22 mouse cellular contexts compared by ENCODE assay signal in the genomic region with DNA sequence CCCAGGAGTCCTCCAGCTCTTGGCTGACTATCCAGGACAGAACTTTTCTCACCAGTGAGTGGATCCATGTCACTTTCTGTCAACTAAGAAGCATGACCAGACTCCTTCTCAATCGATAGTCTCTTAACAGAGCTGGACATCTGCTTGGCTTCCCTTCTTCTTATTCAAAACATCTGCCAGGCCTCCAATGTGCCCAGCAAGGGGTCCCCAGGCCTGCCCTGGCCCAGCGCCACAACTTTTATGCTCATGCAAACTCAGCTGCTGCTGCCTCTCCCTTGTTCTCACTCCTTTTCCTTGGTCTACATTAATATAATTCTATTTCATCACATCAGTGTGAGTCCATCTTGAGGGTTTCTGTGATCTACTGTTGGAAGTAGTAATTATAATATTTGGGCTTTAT.
DNase-seq lines count a peak whose midpoint lies in the region; ATAC-seq and TF ChIP-seq lines count a peak whose summit lies in the region.
"Had no signal": no experiment of that assay in that cellular context is flagged by ENCODE, and none has a peak within 500 bp of the region (broad histone marks: within the 10 kb centered on the region; RNA-seq: fewer than 3 reads in every experiment).

No protein-coding gene starts in this region.

- H3K4me2 ChIP-seq in embryonic facial prominence, embryonic 14.5 days (ENCODE audit: low read depth, low read length), result no peak overlapping the region
- no peak overlapping the region for H3K4me2 ChIP-seq in hindbrain, postnatal 0 days (ENCODE audit: low read depth, low read length)
- no peak overlapping the region for H3K4me2 ChIP-seq in hindbrain, embryonic 11.5 days (replicated peaks; ENCODE audit: low read depth, low read length)
- H3K4me2 ChIP-seq in midbrain, postnatal 0 days (ENCODE audit: low read depth, low read length, poor library complexity, severe bottlenecking), result no peak overlapping the region
- no peak overlapping the region for H3K4me2 ChIP-seq in midbrain, embryonic 13.5 days (replicated peaks)
- H3K4me2 ChIP-seq: embryonic facial prominence, embryonic 13.5 days; forebrain, embryonic 13.5 days; forebrain, embryonic 15.5 days had no signal

- no peaks in the 10 kb centered on the region for H3K27me3 ChIP-seq in embryonic facial prominence, embryonic 14.5 days (replicated peaks; ENCODE audit: control insufficient read depth, insufficient read depth, low read length)
- no peaks in the 10 kb centered on the region for H3K27me3 ChIP-seq in embryonic facial prominence, embryonic 10.5 days (replicated peaks; ENCODE audit: low read depth, poor library complexity, severe bottlenecking)
- no peaks in the 10 kb centered on the region for H3K27me3 ChIP-seq in hindbrain, postnatal 0 days (ENCODE audit: insufficient read depth, low read length)
- no peaks in the 10 kb centered on the region for H3K27me3 ChIP-seq in hindbrain, embryonic 11.5 days (ENCODE audit: control insufficient read depth, insufficient read depth, low read length)
- H3K27me3 ChIP-seq in midbrain, postnatal 0 days (ENCODE audit: insufficient read depth, low read length), result no peaks in the 10 kb centered on the region
- no peaks in the 10 kb centered on the region for H3K27me3 ChIP-seq in midbrain, embryonic 13.5 days
- H3K27me3 ChIP-seq: embryonic facial prominence, embryonic 13.5 days; forebrain, embryonic 13.5 days; forebrain, embryonic 15.5 days; Patski had no signal

- DNase-seq in cerebellum, postnatal 10 days, result peak; percentile 77 to 85
- DNase-seq in cerebellum, adult 9-11 months, result no peak
- DNase-seq in embryonic facial prominence, embryonic 14.5 days (ENCODE audit: low spot score), result peak; percentile 49
- DNase-seq in embryonic facial prominence, embryonic 10.5 days (ENCODE audit: low spot score), result no peak
- DNase-seq in hindbrain, postnatal 0 days (ENCODE audit: low spot score), result peak; percentile 57
- DNase-seq in hindbrain, embryonic 11.5 days (ENCODE audit: low spot score), result no peak
- DNase-seq in midbrain, postnatal 0 days (ENCODE audit: low spot score), result peak; percentile 37
- DNase-seq: adrenal gland, adult 8-10 months; adrenal gland, postnatal 14 days; adrenal gland, postnatal 36 days; B cell, adult 2 months; cerebellum, adult 18-20 months; cerebellum, adult 8-10 months; forebrain, postnatal 0 days had no signal

- WGBS in embryonic facial prominence, embryonic 14.5 days, result 50% methylated on average over 2 of the region's 2 CpGs
- 51% methylated on average over 2 of the region's 2 CpGs for WGBS in embryonic facial prominence, embryonic 10.5 days
- WGBS in hindbrain, postnatal 0 days, result 29% methylated on average over 2 of the region's 2 CpGs
- 63% methylated on average over 2 of the region's 2 CpGs for WGBS in hindbrain, embryonic 11.5 days
- WGBS in midbrain, postnatal 0 days, result 46% methylated on average over 2 of the region's 2 CpGs
- 56% methylated on average over 2 of the region's 2 CpGs for WGBS in midbrain, embryonic 13.5 days

- H3K27ac ChIP-seq in embryonic facial prominence, embryonic 14.5 days (replicated peaks; ENCODE audit: low read depth, low read length), result no peak overlapping the region
- no peak overlapping the region for H3K27ac ChIP-seq in embryonic facial prominence, embryonic 10.5 days (replicated peaks)
- no peak overlapping the region for H3K27ac ChIP-seq in hindbrain, postnatal 0 days
- no peak overlapping the region for H3K27ac ChIP-seq in hindbrain, embryonic 11.5 days (ENCODE audit: low read depth, low read length)
- no peak overlapping the region for H3K27ac ChIP-seq in midbrain, postnatal 0 days (ENCODE audit: low read depth, low read length)
- H3K27ac ChIP-seq in midbrain, embryonic 13.5 days, result no peak overlapping the region
- H3K27ac ChIP-seq: embryonic facial prominence, embryonic 13.5 days; forebrain, embryonic 13.5 days; forebrain, embryonic 15.5 days had no signal

- no peak for ATAC-seq in embryonic facial prominence, embryonic 14.5 days (ENCODE audit: low read depth)
- no peak for ATAC-seq in hindbrain, postnatal 0 days
- ATAC-seq in hindbrain, embryonic 11.5 days (ENCODE audit: low FRiP score), result no peak
- ATAC-seq in midbrain, postnatal 0 days (ENCODE audit: low FRiP score), result no peak
- no peak for ATAC-seq in midbrain, embryonic 13.5 days
- ATAC-seq: activated CD4-positive, CD25-positive, alpha-beta regulatory T cell, adult 4 months; CD4-positive, CD25-positive, alpha-beta regulatory T cell, adult 4 months; forebrain, embryonic 13.5 days; forebrain, embryonic 15.5 days; forebrain, postnatal 0 days; Patski had no signal

- no peak overlapping the region for H3K4me3 ChIP-seq in embryonic facial prominence, embryonic 14.5 days (ENCODE audit: low read depth, low read length)
- no peak overlapping the region for H3K4me3 ChIP-seq in embryonic facial prominence, embryonic 10.5 days
- H3K4me3 ChIP-seq in hindbrain, postnatal 0 days (ENCODE audit: low read length), result no peak overlapping the region
- H3K4me3 ChIP-seq in hindbrain, embryonic 11.5 days (ENCODE audit: low read depth, low read length), result no peak overlapping the region
- H3K4me3 ChIP-seq in midbrain, postnatal 0 days (ENCODE audit: low read depth, low read length), result no peak overlapping the region
- no peak overlapping the region for H3K4me3 ChIP-seq in midbrain, embryonic 13.5 days (replicated peaks)
- H3K4me3 ChIP-seq: embryonic facial prominence, embryonic 13.5 days; forebrain, embryonic 13.5 days; forebrain, embryonic 15.5 days had no signal

- no peaks in the 10 kb centered on the region for H3K9me3 ChIP-seq in embryonic facial prominence, embryonic 14.5 days (ENCODE audit: control insufficient read depth, low read length)
- H3K9me3 ChIP-seq in embryonic facial prominence, embryonic 10.5 days, result no peaks in the 10 kb centered on the region
- H3K9me3 ChIP-seq in hindbrain, postnatal 0 days (ENCODE audit: low read length), result no peaks in the 10 kb centered on the region
- no peaks in the 10 kb centered on the region for H3K9me3 ChIP-seq in hindbrain, embryonic 11.5 days (ENCODE audit: control insufficient read depth, low read length)
- no peaks in the 10 kb centered on the region for H3K9me3 ChIP-seq in midbrain, postnatal 0 days (ENCODE audit: low read length)
- no peaks in the 10 kb centered on the region for H3K9me3 ChIP-seq in midbrain, embryonic 13.5 days
- H3K9me3 ChIP-seq: embryonic facial prominence, embryonic 13.5 days; forebrain, embryonic 13.5 days; forebrain, embryonic 15.5 days; G1E had no signal

- H3K4me1 ChIP-seq in embryonic facial prominence, embryonic 14.5 days (ENCODE audit: control insufficient read depth, insufficient read depth, low read length), result no peaks in the 10 kb centered on the region
- no peaks in the 10 kb centered on the region for H3K4me1 ChIP-seq in embryonic facial prominence, embryonic 10.5 days
- H3K4me1 ChIP-seq in hindbrain, postnatal 0 days (ENCODE audit: insufficient read depth, low read length), result peaks cover 4% of the 10 kb centered on the region; the same call in 1 of the 2 replicates
- H3K4me1 ChIP-seq in hindbrain, embryonic 11.5 days (replicated peaks; ENCODE audit: control insufficient read depth, insufficient read depth, low read length), result no peaks in the 10 kb centered on the region
- H3K4me1 ChIP-seq in midbrain, postnatal 0 days (ENCODE audit: insufficient read depth, low read length), result no peaks in the 10 kb centered on the region
- 0 out of 2 replicates have a peak, but pooled peaks cover 8% of the 10 kb centered on the region for H3K4me1 ChIP-seq in midbrain, embryonic 13.5 days (replicated peaks)
- H3K4me1 ChIP-seq: embryonic facial prominence, embryonic 13.5 days had no signal

- H3K36me3 ChIP-seq in embryonic facial prominence, embryonic 14.5 days (ENCODE audit: control insufficient read depth, insufficient read depth, low read length), result no peaks in the 10 kb centered on the region
- no peaks in the 10 kb centered on the region for H3K36me3 ChIP-seq in embryonic facial prominence, embryonic 10.5 days (replicated peaks)
- no peaks in the 10 kb centered on the region for H3K36me3 ChIP-seq in hindbrain, postnatal 0 days (ENCODE audit: insufficient read depth, low read length)
- H3K36me3 ChIP-seq in hindbrain, embryonic 11.5 days (ENCODE audit: control insufficient read depth, insufficient read depth, low read length), result no peaks in the 10 kb centered on the region
- H3K36me3 ChIP-seq in midbrain, postnatal 0 days (ENCODE audit: insufficient read depth, low read length), result no peaks in the 10 kb centered on the region
- no peaks in the 10 kb centered on the region for H3K36me3 ChIP-seq in midbrain, embryonic 13.5 days
- H3K36me3 ChIP-seq: embryonic facial prominence, embryonic 13.5 days; forebrain, embryonic 15.5 days; G1E had no signal

- TF ChIP-seq CTCF in hindbrain, postnatal 0 days (IDR thresholded peaks at IDR 0.05; ENCODE audit: low read depth), result no peak
- TF ChIP-seq CTCF in midbrain, postnatal 0 days (IDR thresholded peaks at IDR 0.05), result no peak

- no peak overlapping the region for H3K9ac ChIP-seq in embryonic facial prominence, embryonic 14.5 days (ENCODE audit: low read depth, low read length)
- no peak overlapping the region for H3K9ac ChIP-seq in hindbrain, postnatal 0 days (replicated peaks; ENCODE audit: low read length)
- H3K9ac ChIP-seq in hindbrain, embryonic 11.5 days (ENCODE audit: low read depth, low read length), result no peak overlapping the region
- no peak overlapping the region for H3K9ac ChIP-seq in midbrain, postnatal 0 days (replicated peaks; ENCODE audit: low read length, poor library complexity, severe bottlenecking)
- H3K9ac ChIP-seq in midbrain, embryonic 13.5 days (replicated peaks), result no peak overlapping the region
- H3K9ac ChIP-seq: embryonic facial prominence, embryonic 13.5 days; forebrain, embryonic 13.5 days; forebrain, embryonic 15.5 days; forebrain, postnatal 0 days had no signal

Comparison
In these comparisons a context has a peak if more than half of its experiments do, and no peak if none do; other contexts are left out.
1. DNase-seq: peak in cerebellum, postnatal 10 days (2 of 2), embryonic facial prominence, embryonic 14.5 days (single experiment), hindbrain, postnatal 0 days (single experiment) and midbrain, postnatal 0 days (single experiment); none in cerebellum, adult 9-11 months (single experiment), embryonic facial prominence, embryonic 10.5 days (single experiment) and hindbrain, embryonic 11.5 days (single experiment).